Mouse (Mus musculus): ENCODE measurements around the gene Gm11541. TPM values are rescaled to one million over a fixed set of nuclear protein-coding genes. Genes with fewer than 3 reads are reported as not detected.

Gm11541 gene
- polyA plus RNA-seq, 1 experiment from 2014 or later = not detected

GRCm38 (mm10) chr11:94727306-94727705 lies 23.0 kb upstream of the Gm11541 start:
- H3K36me3 ChIP-seq (replicated peaks; ENCODE audit: control insufficient read depth, insufficient read depth) = no peaks in the 10 kb centered on the region
- ATAC-seq (ENCODE audit: low FRiP score) (no peak), DNase-seq (ENCODE audit: low spot score) (no peak)
- no peak overlapping the region for H3K27ac ChIP-seq
- H3K4me2 ChIP-seq (replicated peaks) = no peak overlapping the region
- H3K9me3 ChIP-seq (ENCODE audit: control insufficient read depth, low read length) = no peaks in the 10 kb centered on the region
- H3K4me3 ChIP-seq (replicated peaks; ENCODE audit: low read length) = no peak overlapping the region
- H3K27me3 ChIP-seq (ENCODE audit: control insufficient read depth, insufficient read depth, low read length) = no peaks in the 10 kb centered on the region
- no peak overlapping the region for H3K9ac ChIP-seq
- whole genome bisulfite sequencing = 82% methylated on average over 3 of the region's 3 CpGs
- no peaks in the 10 kb centered on the region for H3K4me1 ChIP-seq (replicated peaks; ENCODE audit: control insufficient read depth, insufficient read depth, low read length)

- Histone ChIP-seq H3K27me3 (ENCODE audit: control insufficient read depth, insufficient read depth, low read length) (no peaks in the 10 kb centered on the region), H3K4me3 (replicated peaks; ENCODE audit: low read length) (no peak overlapping the region), H3K27ac (no peak overlapping the region), H3K4me2 (replicated peaks) (no peak overlapping the region), H3K4me1 (replicated peaks; ENCODE audit: control insufficient read depth, insufficient read depth, low read length) (0 out of 2 replicates have a peak, but pooled peaks cover 5% of the 10 kb centered on the region), H3K36me3 (replicated peaks; ENCODE audit: control insufficient read depth, insufficient read depth) (no peaks in the 10 kb centered on the region), H3K9me3 (ENCODE audit: control insufficient read depth, low read length) (no peaks in the 10 kb centered on the region), H3K9ac (no peak overlapping the region)
- 83% methylated on average over 2 of the region's 2 CpGs for WGBS
- ATAC-seq (ENCODE audit: low FRiP score) (no peak), DNase-seq (ENCODE audit: low spot score) (no peak)
These were observed 14.9 kb upstream of the Gm11541 start for GRCm38 (mm10) chr11:94719216-94719615.

- no peaks in the 10 kb centered on the region for H3K27me3 ChIP-seq (ENCODE audit: control insufficient read depth, insufficient read depth, low read length)
- no peaks in the 10 kb centered on the region for H3K9me3 ChIP-seq (ENCODE audit: control insufficient read depth, low read length)
- H3K4me3 ChIP-seq (replicated peaks; ENCODE audit: low read length) = no peak overlapping the region
- 86% methylated on average over 7 of the region's 7 CpGs for WGBS
- H3K36me3 ChIP-seq (replicated peaks; ENCODE audit: control insufficient read depth, insufficient read depth) = no peaks in the 10 kb centered on the region
- H3K4me2 ChIP-seq (replicated peaks) = no peak overlapping the region
- H3K9ac ChIP-seq = no peak overlapping the region
- H3K4me1 ChIP-seq (replicated peaks; ENCODE audit: control insufficient read depth, insufficient read depth, low read length) = 0 out of 2 replicates have a peak, but pooled peaks cover 5% of the 10 kb centered on the region
- ATAC-seq (ENCODE audit: low FRiP score) (no peak), DNase-seq (ENCODE audit: low spot score) (no peak)
- no peak overlapping the region for H3K27ac ChIP-seq
These were observed 14.0 kb upstream of the Gm11541 start for GRCm38 (mm10) chr11:94718113-94718909.

GRCm38 (mm10) chr11:94717239-94717638 lies 12.9 kb upstream of the Gm11541 start:
- 44% methylated on average over 11 of the region's 11 CpGs for WGBS
- Histone ChIP-seq H3K4me2 (replicated peaks) (no peak overlapping the region), H3K9me3 (ENCODE audit: control insufficient read depth, low read length) (no peaks in the 10 kb centered on the region), H3K27me3 (ENCODE audit: control insufficient read depth, insufficient read depth, low read length) (no peaks in the 10 kb centered on the region), H3K36me3 (replicated peaks; ENCODE audit: control insufficient read depth, insufficient read depth) (no peaks in the 10 kb centered on the region), H3K4me1 (replicated peaks; ENCODE audit: control insufficient read depth, insufficient read depth, low read length) (0 out of 2 replicates have a peak, but pooled peaks cover 5% of the 10 kb centered on the region), H3K4me3 (replicated peaks; ENCODE audit: low read length) (no peak overlapping the region), H3K9ac (no peak overlapping the region), H3K27ac (no peak overlapping the region)
- DNase-seq (ENCODE audit: low spot score) (no peak), ATAC-seq (ENCODE audit: low FRiP score) (no peak)

GRCm38 (mm10) chr11:94716754-94717153 lies 12.5 kb upstream of the Gm11541 start:
- H3K4me3 ChIP-seq (replicated peaks; ENCODE audit: low read length) = no peak overlapping the region
- H3K4me1 ChIP-seq (replicated peaks; ENCODE audit: control insufficient read depth, insufficient read depth, low read length) = 0 out of 2 replicates have a peak, but pooled peaks cover 5% of the 10 kb centered on the region
- no peak for DNase-seq (ENCODE audit: low spot score)
- 10% methylated on average over 9 of the region's 9 CpGs for WGBS
- H3K9ac ChIP-seq = no peak overlapping the region
- ATAC-seq (ENCODE audit: low FRiP score) = no peak
- no peaks in the 10 kb centered on the region for H3K27me3 ChIP-seq (ENCODE audit: control insufficient read depth, insufficient read depth, low read length)
- no peaks in the 10 kb centered on the region for H3K9me3 ChIP-seq (ENCODE audit: control insufficient read depth, low read length)
- no peaks in the 10 kb centered on the region for H3K36me3 ChIP-seq (replicated peaks; ENCODE audit: control insufficient read depth, insufficient read depth)
- H3K27ac ChIP-seq = no peak overlapping the region
- H3K4me2 ChIP-seq (replicated peaks) = no peak overlapping the region

- H3K27ac ChIP-seq = no peak overlapping the region
- no peak for ATAC-seq (ENCODE audit: low FRiP score)
- no peak overlapping the region for H3K4me2 ChIP-seq (replicated peaks)
- 71% methylated on average over 5 of the region's 5 CpGs for WGBS
- no peak for DNase-seq (ENCODE audit: low spot score)
- no peaks in the 10 kb centered on the region for H3K27me3 ChIP-seq (ENCODE audit: control insufficient read depth, insufficient read depth, low read length)
- H3K9ac ChIP-seq = no peak overlapping the region
- no peaks in the 10 kb centered on the region for H3K36me3 ChIP-seq (replicated peaks; ENCODE audit: control insufficient read depth, insufficient read depth)
- 0 out of 2 replicates have a peak, but pooled peaks cover 5% of the 10 kb centered on the region for H3K4me1 ChIP-seq (replicated peaks; ENCODE audit: control insufficient read depth, insufficient read depth, low read length)
- H3K9me3 ChIP-seq (ENCODE audit: control insufficient read depth, low read length) = no peaks in the 10 kb centered on the region
- H3K4me3 ChIP-seq (replicated peaks; ENCODE audit: low read length) = no peak overlapping the region
These were observed 11.3 kb upstream of the Gm11541 start for GRCm38 (mm10) chr11:94715622-94716021.

- DNase-seq (ENCODE audit: low spot score) (no peak), ATAC-seq (ENCODE audit: low FRiP score) (no peak)
- Histone ChIP-seq H3K36me3 (replicated peaks; ENCODE audit: control insufficient read depth, insufficient read depth) (no peaks in the 10 kb centered on the region), H3K27ac (no peak overlapping the region), H3K4me3 (replicated peaks; ENCODE audit: low read length) (no peak overlapping the region), H3K4me1 (replicated peaks; ENCODE audit: control insufficient read depth, insufficient read depth, low read length) (0 out of 2 replicates have a peak, but pooled peaks cover 5% of the 10 kb centered on the region), H3K27me3 (ENCODE audit: control insufficient read depth, insufficient read depth, low read length) (no peaks in the 10 kb centered on the region), H3K4me2 (replicated peaks) (no peak overlapping the region), H3K9me3 (ENCODE audit: control insufficient read depth, low read length) (no peaks in the 10 kb centered on the region), H3K9ac (no peak overlapping the region)
- whole genome bisulfite sequencing = 55% methylated on average over 11 of the region's 11 CpGs
These were observed 9.1 kb upstream of the Gm11541 start for GRCm38 (mm10) chr11:94713246-94713860.

- DNase-seq (ENCODE audit: low spot score) (no peak), ATAC-seq (ENCODE audit: low FRiP score) (no peak)
- H3K27ac ChIP-seq = no peak overlapping the region
- no peaks in the 10 kb centered on the region for H3K4me1 ChIP-seq (replicated peaks; ENCODE audit: control insufficient read depth, insufficient read depth, low read length)
- H3K9ac ChIP-seq = no peak overlapping the region
- WGBS = 36% methylated on average over 7 of the region's 7 CpGs
- H3K4me3 ChIP-seq (replicated peaks; ENCODE audit: low read length) = no peak overlapping the region
- H3K27me3 ChIP-seq (ENCODE audit: control insufficient read depth, insufficient read depth, low read length) = no peaks in the 10 kb centered on the region
- no peaks in the 10 kb centered on the region for H3K36me3 ChIP-seq (replicated peaks; ENCODE audit: control insufficient read depth, insufficient read depth)
- no peak overlapping the region for H3K4me2 ChIP-seq (replicated peaks)
- H3K9me3 ChIP-seq (ENCODE audit: control insufficient read depth, low read length) = no peaks in the 10 kb centered on the region
These were observed 279 bp downstream of the Gm11541 start for GRCm38 (mm10) chr11:94704020-94704419.

GRCm38 (mm10) chr11:94702216-94702610 lies 2.1 kb downstream of the Gm11541 start:
- no peak for ATAC-seq (ENCODE audit: low FRiP score)
- no peak overlapping the region for H3K9ac ChIP-seq
- H3K9me3 ChIP-seq (ENCODE audit: control insufficient read depth, low read length) = no peaks in the 10 kb centered on the region
- H3K4me1 ChIP-seq (replicated peaks; ENCODE audit: control insufficient read depth, insufficient read depth, low read length) = no peaks in the 10 kb centered on the region
- WGBS = 55% methylated on average over 3 of the region's 3 CpGs
- no peak for DNase-seq (ENCODE audit: low spot score)
- no peak overlapping the region for H3K4me2 ChIP-seq (replicated peaks)
- H3K27me3 ChIP-seq (ENCODE audit: control insufficient read depth, insufficient read depth, low read length) = no peaks in the 10 kb centered on the region
- H3K27ac ChIP-seq = no peak overlapping the region
- no peak overlapping the region for H3K4me3 ChIP-seq (replicated peaks; ENCODE audit: low read length)
- no peaks in the 10 kb centered on the region for H3K36me3 ChIP-seq (replicated peaks; ENCODE audit: control insufficient read depth, insufficient read depth)

All from hindbrain, embryonic 14.5 days (tissue).